Mouse (Mus musculus): Measurements from ENCODE around the gene Olfr1101. TPM values are rescaled to one million over a fixed set of nuclear protein-coding genes. Genes with fewer than 3 reads are reported as not detected.

Gene Olfr1101
- total RNA-seq (2021): not detected
- long read RNA-seq, experiment 1: 0 reads
- long read RNA-seq, experiment 2: 0 reads

DNA sequence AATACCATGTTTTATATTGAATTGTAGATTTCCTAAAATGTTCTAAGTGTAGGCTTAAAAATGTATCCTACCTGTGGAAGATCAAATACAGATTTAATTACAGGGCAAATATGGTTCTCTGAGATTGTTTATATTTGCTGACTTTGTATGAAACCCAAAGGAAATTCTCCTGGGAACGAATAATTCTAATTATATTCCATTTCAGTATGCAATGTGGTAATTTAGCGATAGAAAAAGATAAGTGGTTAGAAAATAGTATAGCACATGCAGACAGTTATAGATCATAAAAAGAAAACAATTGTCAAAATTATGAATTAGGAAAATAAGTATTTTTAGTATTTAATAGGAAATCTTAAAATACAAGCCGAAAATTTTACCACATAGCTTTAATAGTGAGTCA lies at the start of gene Olfr1101:
Gene Olfr1101 (minus strand): TSS at position 101 of the 400 bp plus-strand sequence.
- no peak for DNase-seq (ENCODE audit: low spot score in 2 of 2)

DNA sequence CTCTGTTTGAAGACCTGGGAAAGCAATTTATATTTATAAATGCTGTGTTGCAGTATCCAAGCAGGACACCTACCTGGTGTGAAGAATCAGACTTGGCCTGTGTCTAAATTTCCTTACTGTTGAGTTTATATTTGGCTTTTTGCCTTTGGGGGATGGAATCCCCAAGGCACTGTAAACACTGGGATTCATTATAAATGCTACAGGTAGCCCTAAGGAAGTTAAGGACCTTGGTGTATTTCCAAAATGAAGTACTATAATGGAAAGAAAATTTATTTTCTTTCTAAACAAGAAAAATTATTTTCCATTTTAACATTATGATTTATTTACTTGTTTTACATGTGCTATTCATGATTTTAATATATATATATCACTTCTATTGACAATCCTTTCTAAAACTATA lies 45.4 kb upstream of the Olfr1101 start, which contains the start of gene Olfr1105:
Gene Olfr1105 (minus strand): TSS at position 101 of the 400 bp plus-strand sequence.
- no peak for DNase-seq (ENCODE audit: low spot score in 2 of 2)

DNA sequence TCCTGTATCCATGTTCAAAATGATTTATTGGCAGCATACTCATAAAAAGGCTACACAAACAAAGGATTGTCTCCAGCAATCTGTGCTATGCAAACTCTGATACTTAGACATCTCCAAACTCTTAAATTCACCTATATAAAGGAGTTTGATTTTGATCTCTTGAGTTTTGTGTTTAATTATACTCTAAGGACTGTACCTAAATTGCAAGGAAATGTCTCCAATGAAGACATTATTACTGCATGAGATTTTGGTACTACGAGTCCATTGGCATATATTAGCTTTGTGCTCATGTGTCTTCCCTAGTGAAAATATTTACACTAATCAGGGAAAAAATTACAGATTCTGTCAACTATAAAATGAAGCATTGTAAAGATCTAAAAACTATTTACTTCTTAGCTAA lies 36.0 kb upstream of the Olfr1101 start, which contains the start of gene Olfr1104:
Gene Olfr1104 (minus strand): TSS at position 101 of the 400 bp plus-strand sequence.
- DNase-seq (ENCODE audit: low spot score in 2 of 2): no peak

DNA sequence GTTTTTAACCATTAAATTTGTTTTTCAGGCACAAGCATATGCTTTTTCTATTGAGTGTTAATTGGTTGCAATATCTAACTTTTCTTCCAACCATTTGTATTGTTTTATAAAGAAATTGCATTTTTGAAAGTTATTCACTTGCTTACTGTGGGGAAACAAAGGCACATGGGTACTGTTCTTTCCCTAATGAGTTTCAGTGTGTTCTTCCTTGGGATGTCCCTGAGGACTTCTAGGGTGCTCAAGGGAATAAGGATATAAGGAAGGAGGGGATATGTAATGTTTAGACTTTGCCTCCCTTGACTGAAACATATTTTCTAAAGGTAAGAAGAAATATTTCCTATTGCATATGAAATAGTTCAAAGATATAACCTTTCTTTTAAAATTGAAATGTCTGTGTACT lies 7.1 kb upstream of the Olfr1101 start, which contains the start of gene Olfr1102:
Gene Olfr1102 (plus strand): TSS at position 301 of the 400 bp plus-strand sequence.
- DNase-seq (ENCODE audit: low spot score in 2 of 2): no peak

DNA sequence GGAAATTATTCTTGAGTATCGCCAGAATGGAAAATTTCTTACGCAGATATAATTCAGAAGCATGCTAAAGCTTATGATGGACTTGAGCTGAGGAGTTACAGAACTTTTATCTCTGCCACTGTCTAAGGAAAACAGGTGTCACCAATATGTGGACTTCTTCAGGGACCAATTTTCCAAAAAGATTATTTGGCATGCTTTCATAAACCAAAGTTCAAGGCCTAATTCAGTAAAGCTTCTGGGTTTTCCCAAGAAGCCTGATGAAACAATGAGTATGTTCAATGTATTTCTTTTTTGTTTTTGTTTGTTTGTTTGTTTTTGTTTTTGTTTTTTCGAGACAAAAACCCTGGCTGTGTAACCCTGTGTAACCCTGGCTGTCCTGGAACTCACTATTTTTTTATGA lies 11.2 kb downstream of the Olfr1101 start, which contains the start of gene Olfr1100:
Gene Olfr1100 (minus strand): TSS at position 101 of the 400 bp plus-strand sequence.
- DNase-seq (ENCODE audit: low spot score in 2 of 2): no peak

DNA sequence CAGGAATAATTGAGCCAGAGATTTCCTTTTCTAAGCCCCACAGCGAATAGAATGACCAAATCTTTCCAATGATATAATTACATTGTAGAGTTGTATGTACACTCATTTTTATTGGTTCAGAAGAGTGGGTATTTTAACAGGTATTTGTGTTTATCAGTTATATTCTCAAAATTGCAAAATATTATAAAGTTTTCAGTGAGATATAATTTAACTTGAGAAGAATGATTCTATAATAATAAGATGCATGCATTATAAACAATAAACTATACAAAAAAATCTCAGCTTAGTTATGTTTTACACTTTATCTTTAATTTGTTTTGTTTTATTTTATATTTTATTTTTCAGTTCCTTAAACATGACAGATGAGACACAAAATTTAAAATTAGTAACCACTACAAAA lies 30.4 kb downstream of the Olfr1101 start, which contains the start of gene Olfr1099:
Gene Olfr1099 (minus strand): TSS at position 101 of the 400 bp plus-strand sequence.
- no peak for DNase-seq (ENCODE audit: low spot score in 2 of 2)

Other genes starting within 250 kb of the Olfr1101 start
- gene Olfr1090, start 232.2 kb downstream of the Olfr1101 start, total RNA-seq (2021): not detected
- not detected for gene Olfr1093, start 208.7 kb downstream of the Olfr1101 start, total RNA-seq (2021)
- not detected for gene Olfr141, start 181.2 kb downstream of the Olfr1101 start, total RNA-seq (2021)
- not detected for gene Olfr1094, start 166.6 kb downstream of the Olfr1101 start, total RNA-seq (2021)
- gene Olfr1095, start 139.5 kb downstream of the Olfr1101 start, total RNA-seq (2021): not detected
- gene Gm13723, start 116.4 kb downstream of the Olfr1101 start, total RNA-seq (2021): not detected
- gene Olfr1097, start 99.0 kb downstream of the Olfr1101 start, total RNA-seq (2021): not detected
- gene Olfr1098, start 66.7 kb downstream of the Olfr1101 start, total RNA-seq (2021): not detected
- not detected for gene Olfr1099, start 30.5 kb downstream of the Olfr1101 start, total RNA-seq (2021)
- not detected for gene Olfr1100, start 11.3 kb downstream of the Olfr1101 start, total RNA-seq (2021)
- not detected for gene Olfr1102, start 7.2 kb upstream of the Olfr1101 start, total RNA-seq (2021)
- gene Olfr1104, start 35.9 kb upstream of the Olfr1101 start, total RNA-seq (2021): not detected
- gene Olfr1105, start 45.3 kb upstream of the Olfr1101 start, total RNA-seq (2021): not detected
- not detected for gene Olfr1106, start 61.1 kb upstream of the Olfr1101 start, total RNA-seq (2021)
- gene Olfr1107, start 84.6 kb upstream of the Olfr1101 start, total RNA-seq (2021): not detected
- gene Olfr1109, start 104.8 kb upstream of the Olfr1101 start, total RNA-seq (2021): not detected
- gene Olfr259, start 123.3 kb upstream of the Olfr1101 start, total RNA-seq (2021): not detected
- not detected for gene Olfr1110, start 149.1 kb upstream of the Olfr1101 start, total RNA-seq (2021)
- not detected for gene Olfr1111, start 161.4 kb upstream of the Olfr1101 start, total RNA-seq (2021)
- not detected for gene Olfr1112, start 196.6 kb upstream of the Olfr1101 start, total RNA-seq (2021)
- gene Olfr1113, start 217.7 kb upstream of the Olfr1101 start, total RNA-seq (2021): not detected

Data from adrenal gland, adult 18-20 months (tissue).